Mouse (Mus musculus) heart, embryonic 11.5 days (tissue): ENCODE measurements around the gene Palm3. TPM values are rescaled to one million over a fixed set of nuclear protein-coding genes. Genes with fewer than 3 reads are reported as not detected.

Experiments used
- ATAC-seq: fragments of 200-750 bp; cut with Nextera tagmentation; replicated peaks from 2 replicates; pipeline ENCODE4 v1.8.0; 2017; ENCODE audit warnings: moderate library complexity; ENCODE audit not compliant: insufficient number of reproducible peaks, low FRiP score, low TSS enrichment
- H3K27ac ChIP-seq: fragments of 300-500 bp; sonication (generic); 2 replicates; pipeline ENCODE4 v1.5.1; 2014; ENCODE audit warnings: mild to moderate bottlenecking, low read depth, low read length
- H3K27me3 ChIP-seq: fragments of 300-500 bp; sonication (generic); 2 replicates; pipeline ENCODE4 v1.6.1; 2014; ENCODE audit warnings: mild to moderate bottlenecking, low read length, mixed read lengths; ENCODE audit not compliant: control insufficient read depth, insufficient read depth
- H3K36me3 ChIP-seq: fragments of 300-500 bp; sonication (generic); 2 replicates; pipeline ENCODE4 v1.6.1; 2014; ENCODE audit warnings: mild to moderate bottlenecking, low read length, moderate library complexity, mixed read lengths; ENCODE audit not compliant: control insufficient read depth, insufficient read depth
- H3K4me1 ChIP-seq: fragments of 300-500 bp; sonication (generic); 2 replicates; pipeline ENCODE4 v1.6.1; 2014; ENCODE audit warnings: low read length; ENCODE audit not compliant: control insufficient read depth, insufficient read depth
- H3K4me2 ChIP-seq: fragments of 300-500 bp; sonication (generic); 2 replicates; pipeline ENCODE4 v1.6.1; 2014; ENCODE audit warnings: mild to moderate bottlenecking, moderate library complexity
- H3K4me3 ChIP-seq: fragments of 300-500 bp; sonication (generic); 2 replicates; pipeline ENCODE4 v1.5.1; 2014; ENCODE audit warnings: low read depth, low read length
- H3K9ac ChIP-seq: fragments of 300-500 bp; sonication (generic); 2 replicates; pipeline ENCODE4 v1.6.1; 2014; ENCODE audit warnings: mild to moderate bottlenecking, low read depth, low read length, moderate library complexity
- H3K9me3 ChIP-seq: fragments of 300-500 bp; sonication (generic); replicated peaks from 2 replicates; pipeline ENCODE4 v1.6.1; 2016; ENCODE audit warnings: low read length; ENCODE audit not compliant: control insufficient read depth
- WGBS: fragments of 180-500 bp; shearing (Covaris S2); extraction: QIAGEN DNeasy Blood & Tissue Kit; methylation state at CpG from one replicate; pipeline ENCODE4 v1.1.7; 2014; ENCODE audit not compliant: insufficient replicate concordance; 5-methylcytosine and 5-hydroxymethylcytosine counted together
- polyA plus RNA-seq: library from polyadenylated mRNA; unstranded; fragments of >200 nt; fragmentation: Nextera tagmentation; extraction: Ambion mirVana; gene quantifications from 2 replicates; pipeline ENCODE4 v1.2.1, GENCODE M21; 2014

The Palm3 gene
- polyA plus RNA-seq, 1 experiment from 2014 or later: 0.57 TPM

- Histone ChIP-seq H3K27ac (no peak overlapping the region), H3K4me2 (peak overlapping the region; percentile 78), H3K27me3 (peaks cover 51% of the 10 kb centered on the region), H3K9me3 (no peaks in the 10 kb centered on the region), H3K36me3 (no peaks in the 10 kb centered on the region), H3K9ac (no peak overlapping the region), H3K4me3 (peak overlapping the region; percentile 46), H3K4me1 (peaks cover 5% of the 10 kb centered on the region; the same call in 1 of the 2 replicates)
- 27% methylated on average over 12 of the region's 12 CpGs for WGBS
- no peak for ATAC-seq
Measured at GRCm38 (mm10) chr8:84042948-84043342, 21.7 kb downstream of the Palm3 start.

- no peak overlapping the region for H3K27ac ChIP-seq
- H3K36me3 ChIP-seq: no peaks in the 10 kb centered on the region
- H3K4me3 ChIP-seq: no peak overlapping the region
- whole genome bisulfite sequencing: 3% methylated on average over 7 of the region's 7 CpGs
- ATAC-seq: no peak
- no peak overlapping the region for H3K9ac ChIP-seq
- peaks cover 47% of the 10 kb centered on the region for H3K27me3 ChIP-seq
- H3K4me1 ChIP-seq: peaks cover 5% of the 10 kb centered on the region; the same call in 1 of the 2 replicates
- H3K9me3 ChIP-seq: no peaks in the 10 kb centered on the region
- no peak overlapping the region for H3K4me2 ChIP-seq
Measured at GRCm38 (mm10) chr8:84044103-84044502, 22.8 kb downstream of the Palm3 start.

GRCm38 (mm10) chr8:84044900-84045299 is 23.6 kb downstream of the Palm3 start, which contains the start of gene Rln3:
Gene Rln3 (minus strand): TSS chr8:84045000.
- H3K4me2 ChIP-seq: peak within 1 kb of the TSS; percentile 46
- WGBS: 2% methylated on average over 9 of the region's 9 CpGs
- no peak within 1 kb of the TSS for H3K9ac ChIP-seq
- no peaks in the 10 kb centered on the region for H3K36me3 ChIP-seq
- no peak within 1 kb of the TSS for H3K4me3 ChIP-seq
- H3K4me1 ChIP-seq: peaks cover 3% of the 10 kb centered on the region; the same call in 1 of the 2 replicates
- ATAC-seq: no peak
- H3K9me3 ChIP-seq: no peaks in the 10 kb centered on the region
- H3K27me3 ChIP-seq: peaks cover 47% of the 10 kb centered on the region
- no peak within 1 kb of the TSS for H3K27ac ChIP-seq

DNA sequence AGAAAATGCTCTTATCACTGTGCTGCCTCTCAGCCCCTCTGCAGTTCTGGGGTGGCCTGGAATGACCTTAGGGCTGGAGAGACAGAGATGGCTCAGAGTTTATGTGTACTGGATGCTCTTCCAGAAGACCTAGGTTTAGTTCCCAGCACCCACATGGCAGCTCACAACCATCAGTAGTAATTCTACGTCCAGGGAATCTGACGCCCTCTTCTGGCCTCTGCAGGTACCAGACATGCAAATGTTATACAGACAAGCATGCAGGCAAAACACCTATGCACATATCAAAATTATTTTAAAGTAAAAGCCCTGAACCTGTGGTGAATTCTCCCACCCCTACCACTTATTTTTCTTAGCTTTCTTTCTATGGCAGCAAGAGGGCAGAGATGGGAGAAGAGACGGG is 25.2 kb downstream of the Palm3 start:
- Histone ChIP-seq H3K4me3 (no peak overlapping the region), H3K4me1 (peaks cover 3% of the 10 kb centered on the region; the same call in 1 of the 2 replicates), H3K9me3 (no peaks in the 10 kb centered on the region), H3K36me3 (no peaks in the 10 kb centered on the region), H3K27ac (no peak overlapping the region), H3K4me2 (no peak overlapping the region), H3K27me3 (peaks cover 34% of the 10 kb centered on the region), H3K9ac (no peak overlapping the region)
- 76% methylated on average over 3 of the region's 3 CpGs for WGBS
- ATAC-seq: no peak

GRCm38 (mm10) chr8:84048171-84048570 is 26.9 kb downstream of the Palm3 start:
- Histone ChIP-seq H3K9me3 (no peaks in the 10 kb centered on the region), H3K9ac (no peak overlapping the region), H3K4me2 (no peak overlapping the region), H3K4me3 (no peak overlapping the region), H3K27ac (no peak overlapping the region), H3K36me3 (no peaks in the 10 kb centered on the region), H3K27me3 (peaks cover 21% of the 10 kb centered on the region), H3K4me1 (peaks cover 9% of the 10 kb centered on the region; the same call in 1 of the 2 replicates)
- no peak for ATAC-seq
- WGBS: 66% methylated on average over 5 of the region's 5 CpGs

GRCm38 (mm10) chr8:84052746-84053145 is 31.5 kb downstream of the Palm3 start:
- Histone ChIP-seq H3K9me3 (no peaks in the 10 kb centered on the region), H3K4me3 (no peak overlapping the region), H3K4me1 (peaks cover 9% of the 10 kb centered on the region; the same call in 1 of the 2 replicates), H3K27me3 (no peaks in the 10 kb centered on the region), H3K27ac (0 out of 2 replicates have a peak overlapping the region, but pooled peaks have one; percentile 22), H3K4me2 (no peak overlapping the region), H3K9ac (no peak overlapping the region), H3K36me3 (no peaks in the 10 kb centered on the region)
- ATAC-seq: peak; percentile 63; the same call in 1 of the 2 replicates
- 56% methylated on average over 3 of the region's 3 CpGs for WGBS

DNA sequence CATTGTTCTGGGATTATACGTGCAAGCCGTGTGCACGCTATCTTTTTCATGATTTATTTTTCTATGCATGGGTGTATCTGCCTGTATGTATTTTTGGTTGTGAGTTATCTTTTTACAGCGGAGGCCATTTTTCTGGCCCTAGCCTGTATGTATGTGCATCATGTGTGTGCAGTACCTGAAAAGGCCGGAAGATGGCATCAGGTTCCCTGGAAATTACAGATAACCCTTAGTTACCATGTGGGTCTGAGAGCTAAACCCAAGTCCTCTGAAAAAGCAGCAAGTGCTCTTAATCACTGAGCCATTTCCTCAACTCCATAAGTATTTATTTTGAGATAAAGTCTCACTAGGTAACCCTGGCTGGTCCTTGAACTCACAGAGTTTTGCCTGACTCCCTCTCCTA is 32.0 kb downstream of the Palm3 start:
- no peaks in the 10 kb centered on the region for H3K9me3 ChIP-seq
- H3K9ac ChIP-seq: no peak overlapping the region
- no peak overlapping the region for H3K4me2 ChIP-seq
- H3K27ac ChIP-seq: no peak overlapping the region
- peaks cover 9% of the 10 kb centered on the region; the same call in 1 of the 2 replicates for H3K4me1 ChIP-seq
- H3K4me3 ChIP-seq: no peak overlapping the region
- H3K27me3 ChIP-seq: no peaks in the 10 kb centered on the region
- ATAC-seq: no peak
- H3K36me3 ChIP-seq: no peaks in the 10 kb centered on the region
- WGBS: 87% methylated on average over 5 of the region's 5 CpGs

- H3K27ac ChIP-seq: no peak overlapping the region
- no peaks in the 10 kb centered on the region for H3K36me3 ChIP-seq
- H3K9ac ChIP-seq: no peak overlapping the region
- WGBS: 80% methylated on average over 1 of the region's 1 CpGs
- 0 out of 2 replicates have a peak, but pooled peaks cover under 1% of the 10 kb centered on the region for H3K4me1 ChIP-seq
- no peak overlapping the region for H3K4me3 ChIP-seq
- ATAC-seq: no peak
- H3K27me3 ChIP-seq: no peaks in the 10 kb centered on the region
- no peak overlapping the region for H3K4me2 ChIP-seq
- no peaks in the 10 kb centered on the region for H3K9me3 ChIP-seq
Measured at GRCm38 (mm10) chr8:84057827-84058226, 36.6 kb downstream of the Palm3 start.

GRCm38 (mm10) chr8:84059226-84059625 is 38.0 kb downstream of the Palm3 start:
- no peak overlapping the region for H3K4me2 ChIP-seq
- H3K4me1 ChIP-seq: no peaks in the 10 kb centered on the region
- H3K9ac ChIP-seq: no peak overlapping the region
- H3K9me3 ChIP-seq: no peaks in the 10 kb centered on the region
- no peaks in the 10 kb centered on the region for H3K36me3 ChIP-seq
- 81% methylated on average over 2 of the region's 2 CpGs for WGBS
- ATAC-seq: no peak
- H3K4me3 ChIP-seq: no peak overlapping the region
- no peak overlapping the region for H3K27ac ChIP-seq
- no peaks in the 10 kb centered on the region for H3K27me3 ChIP-seq
